Mouse (Mus musculus) MN1 (cell line): Measurements from ENCODE around the gene Zfp445.

ENCODE experiments used
- DNase-seq: peaks from one replicate; pipeline ENCODE4 v3.0.0-alpha.2; 2016; ENCODE audit warnings: low spot score

The Zfp445 gene

GRCm38 (mm10) chr9:122836126-122836525 is 29.7 kb downstream of the Zfp445 start:
- peak; percentile 45 for DNase-seq

- DNase-seq, result no peak
Measured at GRCm38 (mm10) chr9:122829826-122830380, 35.9 kb downstream of the Zfp445 start.

DNA sequence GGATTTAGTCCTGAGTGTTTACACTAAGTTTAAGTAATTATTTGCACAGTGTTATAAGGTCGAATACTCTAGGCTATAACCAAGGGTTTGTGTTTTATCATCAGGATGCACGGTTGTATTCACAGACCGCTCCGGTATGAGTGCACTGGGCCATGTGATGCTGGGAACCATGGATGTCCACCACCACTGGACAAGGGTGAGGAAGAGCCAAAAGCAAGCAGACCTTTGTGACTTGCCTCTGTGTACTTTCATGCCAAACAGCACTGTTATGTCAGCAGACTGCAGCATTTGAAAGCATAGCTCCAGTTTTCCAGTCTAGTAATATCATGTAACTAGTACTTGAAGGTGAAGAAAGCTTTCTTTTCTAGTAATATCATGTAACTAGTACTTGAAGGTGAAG is 39.1 kb downstream of the Zfp445 start:
- no peak for DNase-seq

DNA sequence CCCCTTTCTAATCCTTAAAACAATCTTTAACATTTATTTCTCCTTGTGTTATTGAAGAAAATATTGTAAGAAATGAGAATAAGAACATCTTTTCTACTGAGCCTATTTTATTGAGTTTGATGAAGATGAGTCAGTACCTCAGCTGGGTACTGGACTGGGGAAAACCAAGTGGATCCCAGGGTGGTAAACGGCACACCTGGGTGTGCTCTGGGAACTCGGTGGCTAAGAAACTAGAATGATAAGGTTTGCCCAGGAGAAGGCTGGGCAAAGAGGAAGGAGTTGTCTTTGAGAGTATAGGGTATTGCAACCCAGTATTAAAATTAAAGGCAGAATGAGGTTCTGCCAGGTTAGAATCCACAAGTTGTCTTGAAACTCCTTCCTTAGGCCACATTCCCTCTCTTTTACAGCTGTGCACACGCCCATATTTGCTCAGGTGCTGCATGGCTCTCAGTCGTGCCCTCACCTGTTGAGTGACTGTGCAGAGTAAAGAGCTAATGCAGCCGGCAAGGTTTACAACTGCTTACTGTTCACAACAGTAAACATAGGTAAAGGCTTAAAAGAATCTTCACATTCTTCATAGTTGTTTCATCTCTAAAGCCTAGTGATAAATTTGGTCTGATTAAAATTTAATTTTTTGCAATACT is 42.3 kb downstream of the Zfp445 start:
- DNase-seq, result no peak

GRCm38 (mm10) chr9:122815239-122815851 is 50.5 kb downstream of the Zfp445 start:
- no peak for DNase-seq

DNA sequence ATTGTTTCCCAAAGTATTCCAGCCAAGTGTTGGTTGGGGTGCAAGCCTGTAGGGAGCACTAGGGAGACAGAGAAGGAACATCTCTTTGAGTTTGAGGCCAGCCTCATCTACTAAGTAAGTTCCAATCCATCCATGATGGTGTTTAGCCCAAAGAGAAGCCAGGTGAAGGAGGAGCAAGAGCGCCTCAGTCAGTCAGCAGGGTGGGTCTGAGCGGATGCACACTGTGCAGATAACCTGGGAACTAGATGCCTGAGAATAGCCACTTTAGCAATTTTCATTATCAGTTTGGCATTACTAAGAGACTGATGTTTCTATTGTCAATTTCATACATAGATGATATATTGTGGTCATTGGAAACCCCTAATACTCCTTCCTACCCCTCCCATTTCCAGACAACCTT is 51.0 kb downstream of the Zfp445 start:
- DNase-seq, result no peak

DNA sequence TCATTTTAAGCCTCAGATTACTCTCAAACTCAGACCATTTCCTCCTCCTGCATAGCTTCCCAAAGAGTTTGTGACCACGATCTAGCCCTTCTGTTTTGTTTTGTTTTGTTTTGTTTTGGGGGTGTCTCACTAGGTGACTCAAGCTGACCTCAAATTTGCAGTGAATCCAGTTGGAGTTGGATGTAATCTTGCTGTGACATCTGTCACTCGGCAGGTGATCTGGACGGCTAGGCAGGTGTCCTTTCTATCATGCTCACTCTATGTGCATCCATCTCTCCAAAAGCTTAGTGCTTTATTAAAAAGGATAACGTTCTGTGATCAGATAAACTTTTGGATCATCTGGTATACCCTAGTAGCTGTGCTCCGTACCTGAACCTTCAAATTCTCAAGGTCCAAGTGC is 53.4 kb downstream of the Zfp445 start:
- no peak for DNase-seq

GRCm38 (mm10) chr9:122810212-122810611 is 55.6 kb downstream of the Zfp445 start:
- DNase-seq, result no peak

- no peak for DNase-seq
Measured at GRCm38 (mm10) chr9:122807186-122807585, 58.6 kb downstream of the Zfp445 start.

- no peak for DNase-seq
Measured at GRCm38 (mm10) chr9:122805845-122806341, 59.9 kb downstream of the Zfp445 start.

DNA sequence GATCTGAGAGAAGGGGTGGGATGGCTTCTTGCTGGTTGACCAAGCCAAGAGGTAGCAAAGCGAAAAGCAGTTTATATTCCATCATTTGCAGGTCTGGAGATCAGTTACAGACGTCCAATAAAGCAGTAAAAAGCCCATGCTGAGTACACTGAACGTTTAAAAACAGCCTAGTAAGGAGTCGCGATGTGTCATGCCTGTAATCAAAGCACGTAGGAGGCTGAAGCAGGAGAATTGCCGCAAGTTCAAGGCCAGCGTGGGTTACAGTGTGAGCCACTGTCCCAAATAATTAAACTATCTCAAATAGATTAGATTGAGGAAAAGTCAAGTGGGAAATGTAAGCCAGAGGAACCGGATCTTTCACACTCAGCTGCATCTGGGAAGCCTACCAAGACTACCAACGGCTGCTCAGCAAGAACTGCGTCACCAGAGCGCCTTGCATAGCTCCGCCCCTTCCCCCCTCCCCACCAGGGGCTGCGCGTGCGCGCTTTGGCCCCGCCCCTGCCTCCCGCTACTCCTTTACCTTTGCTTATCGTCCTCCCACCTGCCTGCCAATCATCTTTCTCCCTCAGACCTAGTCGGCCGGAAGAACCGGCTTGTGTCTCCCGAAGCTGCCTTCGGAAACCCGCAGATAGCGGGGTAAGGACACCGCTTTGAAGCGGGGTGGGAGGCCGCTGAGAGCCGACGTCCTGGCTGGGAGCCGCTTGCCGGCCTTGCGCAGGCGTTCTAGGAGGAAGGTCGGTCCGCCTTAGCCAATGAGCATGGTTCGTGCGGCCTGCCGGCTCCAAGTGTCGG is 60.6 kb downstream of the Zfp445 start, which contains the start of gene Tcaim:
TSS of gene Tcaim (plus strand) at position 487 of the 792 bp plus-strand sequence.
- peak; percentile 89 for DNase-seq
